Mouse (Mus musculus): Measurements from ENCODE around the gene Ugt1a5.

DNA sequence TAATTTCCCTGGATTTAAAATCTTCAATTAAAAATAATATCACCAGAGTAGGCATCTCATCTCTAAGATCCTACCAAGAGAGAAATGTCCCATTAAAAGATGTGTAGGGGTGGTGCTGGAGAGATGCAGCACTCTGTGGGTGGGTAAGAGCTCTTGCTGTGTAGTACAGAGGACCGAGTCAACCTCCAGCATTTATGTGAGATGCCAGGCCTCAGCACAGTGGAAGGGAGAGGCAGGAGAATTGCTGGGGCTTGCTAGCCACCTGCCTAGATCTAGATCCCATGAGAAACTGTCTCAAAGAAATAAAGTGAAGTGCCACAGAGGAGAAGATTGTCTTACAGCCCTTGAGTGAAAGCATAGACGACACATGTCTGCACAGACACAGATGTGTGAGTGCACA is 50.7 kb downstream of the Ugt1a5 start:
- TF ChIP-seq CTCF (IDR thresholded peaks at IDR 0.05; ENCODE audit: extremely low read depth, insufficient read depth, insufficient read length, insufficient replicate concordance): no peak
- no peak for TF ChIP-seq POLR2A (IDR thresholded peaks at IDR 0.05; ENCODE audit: low read depth, low read length)
